Mouse (Mus musculus) c-Kit-positive CD71-negative TER-119-negative erythroid progenitor cells, embryonic 14.5 days (primary cell): Measurements from ENCODE around the gene Epb41l4b.

Experiments used
- DNase-seq: peaks from one replicate; pipeline ENCODE4 v3.0.0-alpha.2; 2013; ENCODE audit warnings: low read depth

Gene Epb41l4b

GRCm38 (mm10) chr4:57153068-57153835 lies 10.0 kb upstream of the Epb41l4b start:
- peak; percentile 20 for DNase-seq

GRCm38 (mm10) chr4:57148182-57148581 lies 4.9 kb upstream of the Epb41l4b start:
- no peak for DNase-seq

GRCm38 (mm10) chr4:57142374-57143025 lies 737 bp downstream of the Epb41l4b start:
- no peak for DNase-seq

- no peak for DNase-seq
Measured at GRCm38 (mm10) chr4:57141908-57142361, 1.3 kb downstream of the Epb41l4b start.

GRCm38 (mm10) chr4:57140992-57141717 lies 2.1 kb downstream of the Epb41l4b start:
- no peak for DNase-seq

GRCm38 (mm10) chr4:57140200-57140799 lies 2.9 kb downstream of the Epb41l4b start:
- DNase-seq = no peak

- DNase-seq = no peak
Measured at GRCm38 (mm10) chr4:57139433-57139832, 3.8 kb downstream of the Epb41l4b start.

- DNase-seq = no peak
Measured at GRCm38 (mm10) chr4:57138093-57138440, 5.2 kb downstream of the Epb41l4b start.

- no peak for DNase-seq
Measured at GRCm38 (mm10) chr4:57137371-57138092, 5.7 kb downstream of the Epb41l4b start.

GRCm38 (mm10) chr4:57135431-57135830 lies 7.8 kb downstream of the Epb41l4b start:
- DNase-seq = no peak

- no peak for DNase-seq
Measured at GRCm38 (mm10) chr4:57134554-57134953, 8.7 kb downstream of the Epb41l4b start.

GRCm38 (mm10) chr4:57131839-57132238 lies 11.4 kb downstream of the Epb41l4b start:
- DNase-seq = no peak

- no peak for DNase-seq
Measured at GRCm38 (mm10) chr4:57129718-57130515, 13.3 kb downstream of the Epb41l4b start.

GRCm38 (mm10) chr4:57123003-57123402 lies 20.2 kb downstream of the Epb41l4b start:
- DNase-seq = no peak

GRCm38 (mm10) chr4:57122166-57122565 lies 21.1 kb downstream of the Epb41l4b start:
- no peak for DNase-seq

GRCm38 (mm10) chr4:57120563-57120962 lies 22.7 kb downstream of the Epb41l4b start:
- no peak for DNase-seq

GRCm38 (mm10) chr4:57119976-57120375 lies 23.3 kb downstream of the Epb41l4b start:
- no peak for DNase-seq

GRCm38 (mm10) chr4:57118883-57119282 lies 24.4 kb downstream of the Epb41l4b start:
- DNase-seq = no peak

- no peak for DNase-seq
Measured at GRCm38 (mm10) chr4:57116278-57116677, 27.0 kb downstream of the Epb41l4b start.

- DNase-seq = no peak
Measured at GRCm38 (mm10) chr4:57114617-57115592, 28.3 kb downstream of the Epb41l4b start.
